In genomic region chr12:91654399-91655122, GRCm38 (mm10) we compare ENCODE assay signal across 8 mouse cellular contexts.
DNase-seq lines count a peak whose midpoint lies in the region; ATAC-seq and TF ChIP-seq lines count a peak whose summit lies in the region.

No protein-coding gene starts in this region.

- 47% methylated on average over 3 of the region's 3 CpGs for WGBS in forebrain, embryonic 16.5 days
- 61% methylated on average over 3 of the region's 3 CpGs for WGBS in forebrain, embryonic 13.5 days
- 79% methylated on average over 3 of the region's 3 CpGs for whole genome bisulfite sequencing in limb, embryonic 14.5 days
- WGBS in limb, embryonic 10.5 days: 90% methylated on average over 3 of the region's 3 CpGs
- 31% methylated on average over 3 of the region's 3 CpGs for WGBS in lung, postnatal 0 days
- 84% methylated on average over 3 of the region's 3 CpGs for WGBS in liver, embryonic 12.5 days (ENCODE audit: insufficient replicate concordance)

- no peak for TF ChIP-seq EP300 in lung, postnatal 0 days (IDR thresholded peaks at IDR 0.05)

- peaks cover 4% of the 10 kb centered on the region; the same call in 1 of the 2 replicates for H3K4me1 ChIP-seq in forebrain, embryonic 16.5 days (replicated peaks; ENCODE audit: control insufficient read depth, insufficient read depth, low read length)
- peaks cover 12% of the 10 kb centered on the region; the same call in 1 of the 2 replicates for H3K4me1 ChIP-seq in forebrain, embryonic 13.5 days
- no peaks in the 10 kb centered on the region for H3K4me1 ChIP-seq in limb, embryonic 14.5 days (ENCODE audit: control insufficient read depth, insufficient read depth, low read length)
- no peaks in the 10 kb centered on the region for H3K4me1 ChIP-seq in limb, embryonic 10.5 days
- peaks cover 9% of the 10 kb centered on the region; the same call in 1 of the 2 replicates for H3K4me1 ChIP-seq in lung, postnatal 0 days (ENCODE audit: insufficient read depth, low read depth, low read length)
- no peaks in the 10 kb centered on the region for H3K4me1 ChIP-seq in liver, embryonic 12.5 days

- peak; percentile 43 for DNase-seq in limb, embryonic 14.5 days (ENCODE audit: low spot score)
- DNase-seq in limb, embryonic 10.5 days (ENCODE audit: low spot score): no peak
- peak; percentile 42 for DNase-seq in cerebellum, adult 9-10 months
- peak; percentile 44 for DNase-seq in lung, postnatal 0 days (ENCODE audit: low spot score)
- no peak for DNase-seq in gastrocnemius, postnatal 14 days

- no peaks in the 10 kb centered on the region for H3K9me3 ChIP-seq in forebrain, embryonic 16.5 days (ENCODE audit: control insufficient read depth, low read length)
- H3K9me3 ChIP-seq in forebrain, embryonic 13.5 days (replicated peaks): no peaks in the 10 kb centered on the region
- H3K9me3 ChIP-seq in limb, embryonic 14.5 days (ENCODE audit: control insufficient read depth, low read length): no peaks in the 10 kb centered on the region
- no peaks in the 10 kb centered on the region for H3K9me3 ChIP-seq in limb, embryonic 10.5 days (replicated peaks)
- no peaks in the 10 kb centered on the region for H3K9me3 ChIP-seq in lung, postnatal 0 days (ENCODE audit: low read length)
- H3K9me3 ChIP-seq in liver, embryonic 12.5 days (replicated peaks): no peaks in the 10 kb centered on the region

- intact Hi-C loops in gastrocnemius, postnatal 14 days (cut with DNase I; ENCODE audit: low total_unique reads): no loop called here

- H3K9ac ChIP-seq in forebrain, embryonic 16.5 days (replicated peaks; ENCODE audit: low read depth, low read length): no peak overlapping the region
- H3K9ac ChIP-seq in forebrain, embryonic 13.5 days: no peak overlapping the region
- H3K9ac ChIP-seq in limb, embryonic 14.5 days (ENCODE audit: low read depth, low read length, severe bottlenecking): no peak overlapping the region
- no peak overlapping the region for H3K9ac ChIP-seq in lung, postnatal 0 days (replicated peaks; ENCODE audit: low read depth)
- no peak overlapping the region for H3K9ac ChIP-seq in liver, embryonic 12.5 days

- 0 out of 2 replicates have a peak, but pooled peaks have one; percentile 50 for ATAC-seq in forebrain, embryonic 16.5 days
- ATAC-seq in forebrain, embryonic 13.5 days: no peak
- no peak for ATAC-seq in limb, embryonic 14.5 days (ENCODE audit: low FRiP score, low read depth)
- ATAC-seq in lung, postnatal 0 days: peak; percentile 77
- no peak for ATAC-seq in liver, embryonic 12.5 days

- H3K36me3 ChIP-seq in forebrain, embryonic 16.5 days (ENCODE audit: control insufficient read depth, insufficient read depth): no peaks in the 10 kb centered on the region
- no peaks in the 10 kb centered on the region for H3K36me3 ChIP-seq in forebrain, embryonic 13.5 days (ENCODE audit: poor library complexity, severe bottlenecking)
- no peaks in the 10 kb centered on the region for H3K36me3 ChIP-seq in limb, embryonic 14.5 days (ENCODE audit: control insufficient read depth, insufficient read depth, low read length)
- no peaks in the 10 kb centered on the region for H3K36me3 ChIP-seq in limb, embryonic 10.5 days
- H3K36me3 ChIP-seq in lung, postnatal 0 days (ENCODE audit: insufficient read depth, low read length): no peaks in the 10 kb centered on the region
- peaks cover 8% of the 10 kb centered on the region for H3K36me3 ChIP-seq in liver, embryonic 12.5 days

- no peak overlapping the region for H3K27ac ChIP-seq in forebrain, embryonic 16.5 days (ENCODE audit: low read length)
- H3K27ac ChIP-seq in forebrain, embryonic 13.5 days: no peak overlapping the region
- H3K27ac ChIP-seq in limb, embryonic 14.5 days (replicated peaks; ENCODE audit: low read depth, low read length): no peak overlapping the region
- H3K27ac ChIP-seq in limb, embryonic 10.5 days: no peak overlapping the region
- H3K27ac ChIP-seq in lung, postnatal 0 days (ENCODE audit: low read length): peak overlapping the region; percentile 20; the same call in 1 of the 2 replicates
- no peak overlapping the region for H3K27ac ChIP-seq in liver, embryonic 12.5 days

- no peaks in the 10 kb centered on the region for H3K27me3 ChIP-seq in forebrain, embryonic 16.5 days (replicated peaks; ENCODE audit: control insufficient read depth, insufficient read depth, low read length)
- no peaks in the 10 kb centered on the region for H3K27me3 ChIP-seq in forebrain, embryonic 13.5 days
- no peaks in the 10 kb centered on the region for H3K27me3 ChIP-seq in limb, embryonic 14.5 days (ENCODE audit: control insufficient read depth, insufficient read depth, low read length)
- H3K27me3 ChIP-seq in limb, embryonic 10.5 days (ENCODE audit: low read depth, poor library complexity, severe bottlenecking): no peaks in the 10 kb centered on the region
- no peaks in the 10 kb centered on the region for H3K27me3 ChIP-seq in lung, postnatal 0 days (replicated peaks; ENCODE audit: insufficient read depth, low read length)
- no peaks in the 10 kb centered on the region for H3K27me3 ChIP-seq in liver, embryonic 12.5 days (replicated peaks)

- no peak for TF ChIP-seq POLR2A in limb, embryonic 14.5 days (IDR thresholded peaks at IDR 0.05; ENCODE audit: borderline replicate concordance, extremely low read depth, insufficient read depth, insufficient read length)

- H3K4me3 ChIP-seq in forebrain, embryonic 16.5 days (replicated peaks; ENCODE audit: low read length): no peak overlapping the region
- no peak overlapping the region for H3K4me3 ChIP-seq in forebrain, embryonic 13.5 days
- no peak overlapping the region for H3K4me3 ChIP-seq in limb, embryonic 14.5 days (replicated peaks; ENCODE audit: low read length)
- no peak overlapping the region for H3K4me3 ChIP-seq in limb, embryonic 10.5 days
- no peak overlapping the region for H3K4me3 ChIP-seq in lung, postnatal 0 days (ENCODE audit: low read depth, low read length)
- H3K4me3 ChIP-seq in liver, embryonic 12.5 days: no peak overlapping the region

- no peak for TF ChIP-seq CTCF in lung, postnatal 0 days (IDR thresholded peaks at IDR 0.05)

- no peak overlapping the region for H3K4me2 ChIP-seq in forebrain, embryonic 16.5 days (ENCODE audit: low read length)
- no peak overlapping the region for H3K4me2 ChIP-seq in forebrain, embryonic 13.5 days
- H3K4me2 ChIP-seq in limb, embryonic 14.5 days (replicated peaks; ENCODE audit: low read depth, low read length, severe bottlenecking): no peak overlapping the region
- H3K4me2 ChIP-seq in lung, postnatal 0 days (replicated peaks; ENCODE audit: low read depth, low read length): no peak overlapping the region
- H3K4me2 ChIP-seq in liver, embryonic 12.5 days: no peak overlapping the region

Comparison
In these comparisons a context has a peak if more than half of its experiments do, and no peak if none do; other contexts are left out.
1. ATAC-seq: peak in forebrain, embryonic 16.5 days (single experiment) and lung, postnatal 0 days (single experiment); none in forebrain, embryonic 13.5 days (single experiment), limb, embryonic 14.5 days (single experiment) and liver, embryonic 12.5 days (single experiment).
2. DNase-seq: peak in limb, embryonic 14.5 days (single experiment), cerebellum, adult 9-10 months (single experiment) and lung, postnatal 0 days (single experiment); none in limb, embryonic 10.5 days (single experiment) and gastrocnemius, postnatal 14 days (single experiment).